Mouse (Mus musculus) heart, embryonic 10.5 days (tissue): ENCODE data around the gene 4930558K02Rik. TPM values are rescaled to one million over a fixed set of nuclear protein-coding genes. Genes with fewer than 3 reads are reported as not detected.

Experiments
- DNase-seq: peaks from one replicate; pipeline ENCODE4 v3.0.0-alpha.2; 2017; ENCODE audit warnings: low spot score
- H3K27ac ChIP-seq: fragments of 300-500 bp; sonication (generic); 2 replicates; pipeline ENCODE4 v1.5.1; 2016; ENCODE audit warnings: mild to moderate bottlenecking
- H3K27me3 ChIP-seq: fragments of 300-500 bp; sonication (generic); 2 replicates; pipeline ENCODE4 v1.6.1; 2016; ENCODE audit warnings: mild to moderate bottlenecking; ENCODE audit not compliant: poor library complexity, insufficient read depth, severe bottlenecking
- H3K36me3 ChIP-seq: fragments of 300-500 bp; sonication (generic); 2 replicates; pipeline ENCODE4 v1.6.1; 2016; ENCODE audit warnings: mild to moderate bottlenecking, moderate library complexity
- H3K4me1 ChIP-seq: fragments of 300-500 bp; sonication (generic); 2 replicates; pipeline ENCODE4 v1.6.1; 2016; ENCODE audit warnings: mild to moderate bottlenecking
- H3K4me3 ChIP-seq: fragments of 300-500 bp; sonication (generic); 2 replicates; pipeline ENCODE4 v1.5.1; 2016; ENCODE audit warnings: mild to moderate bottlenecking, moderate library complexity
- H3K9me3 ChIP-seq: fragments of 300-500 bp; sonication (generic); 2 replicates; pipeline ENCODE4 v1.6.1; 2016; ENCODE audit warnings: mild to moderate bottlenecking, moderate library complexity
- WGBS: fragments of 180-500 bp; shearing (Covaris S2); methylation state at CpG from one replicate; pipeline ENCODE4 v1.1.7; 2016; 5-methylcytosine and 5-hydroxymethylcytosine counted together
- polyA plus RNA-seq: library from polyadenylated mRNA; unstranded; fragments of >200 nt; fragmentation: Nextera tagmentation; extraction: Ambion mirVana; gene quantifications from 2 replicates; pipeline ENCODE4 v1.2.1, GENCODE M21; 2016

The 4930558K02Rik gene
- polyA plus RNA-seq, 1 experiment from 2014 or later = not detected

DNA sequence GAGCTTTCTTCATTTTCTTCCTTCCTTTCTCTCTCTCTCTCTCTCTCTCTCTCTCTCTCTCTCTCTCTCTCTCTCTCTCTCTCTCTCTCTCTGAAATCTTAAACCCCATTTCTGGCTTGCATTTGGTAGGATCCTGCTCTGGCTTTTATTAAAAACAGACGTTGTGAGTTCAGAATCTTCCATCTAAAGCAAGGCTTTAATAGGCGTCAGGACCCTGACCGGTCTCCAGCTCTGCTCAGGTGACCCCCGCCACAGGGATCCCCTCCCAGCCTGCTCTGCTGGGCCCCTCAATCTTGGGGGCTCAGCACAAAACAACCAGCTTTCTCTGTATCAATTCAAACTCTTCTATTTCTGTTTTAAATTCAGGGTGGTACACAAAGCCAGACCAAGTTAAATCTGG, 28.8 kb upstream of the 4930558K02Rik start:
- 65% methylated on average over 4 of the region's 4 CpGs for WGBS
- Histone ChIP-seq H3K27me3 (no peaks in the 10 kb centered on the region), H3K4me3 (no peak overlapping the region), H3K9me3 (no peaks in the 10 kb centered on the region), H3K4me1 (peaks cover 51% of the 10 kb centered on the region), H3K36me3 (no peaks in the 10 kb centered on the region), H3K27ac (peak overlapping the region; percentile 83)
- no peak for DNase-seq

DNA sequence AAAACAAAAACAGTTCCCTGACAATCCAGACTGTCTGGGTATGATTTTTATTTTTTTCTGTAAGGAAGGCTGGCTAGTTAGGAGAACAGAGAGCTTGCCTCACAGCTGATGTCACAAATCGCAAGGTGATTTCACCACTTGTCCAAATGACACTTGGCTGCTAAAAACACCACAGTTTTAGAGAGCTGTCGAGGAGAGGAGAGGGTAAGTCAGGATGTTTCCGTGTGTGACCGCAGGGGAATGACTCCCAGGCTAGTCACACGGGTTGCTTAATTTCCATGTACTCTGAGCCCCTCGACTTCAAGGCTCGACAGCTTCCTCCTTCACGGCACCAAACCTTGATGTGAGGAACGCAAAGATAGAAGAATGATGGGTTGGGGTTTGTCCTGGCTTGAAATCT, 26.7 kb upstream of the 4930558K02Rik start:
- H3K4me3 ChIP-seq = no peak overlapping the region
- no peaks in the 10 kb centered on the region for H3K27me3 ChIP-seq
- H3K27ac ChIP-seq = peak overlapping the region; percentile 67; the same call in 1 of the 2 replicates
- H3K36me3 ChIP-seq = no peaks in the 10 kb centered on the region
- no peak for DNase-seq
- no peaks in the 10 kb centered on the region for H3K9me3 ChIP-seq
- peaks cover 40% of the 10 kb centered on the region for H3K4me1 ChIP-seq
- 62% methylated on average over 9 of the region's 9 CpGs for WGBS

DNA sequence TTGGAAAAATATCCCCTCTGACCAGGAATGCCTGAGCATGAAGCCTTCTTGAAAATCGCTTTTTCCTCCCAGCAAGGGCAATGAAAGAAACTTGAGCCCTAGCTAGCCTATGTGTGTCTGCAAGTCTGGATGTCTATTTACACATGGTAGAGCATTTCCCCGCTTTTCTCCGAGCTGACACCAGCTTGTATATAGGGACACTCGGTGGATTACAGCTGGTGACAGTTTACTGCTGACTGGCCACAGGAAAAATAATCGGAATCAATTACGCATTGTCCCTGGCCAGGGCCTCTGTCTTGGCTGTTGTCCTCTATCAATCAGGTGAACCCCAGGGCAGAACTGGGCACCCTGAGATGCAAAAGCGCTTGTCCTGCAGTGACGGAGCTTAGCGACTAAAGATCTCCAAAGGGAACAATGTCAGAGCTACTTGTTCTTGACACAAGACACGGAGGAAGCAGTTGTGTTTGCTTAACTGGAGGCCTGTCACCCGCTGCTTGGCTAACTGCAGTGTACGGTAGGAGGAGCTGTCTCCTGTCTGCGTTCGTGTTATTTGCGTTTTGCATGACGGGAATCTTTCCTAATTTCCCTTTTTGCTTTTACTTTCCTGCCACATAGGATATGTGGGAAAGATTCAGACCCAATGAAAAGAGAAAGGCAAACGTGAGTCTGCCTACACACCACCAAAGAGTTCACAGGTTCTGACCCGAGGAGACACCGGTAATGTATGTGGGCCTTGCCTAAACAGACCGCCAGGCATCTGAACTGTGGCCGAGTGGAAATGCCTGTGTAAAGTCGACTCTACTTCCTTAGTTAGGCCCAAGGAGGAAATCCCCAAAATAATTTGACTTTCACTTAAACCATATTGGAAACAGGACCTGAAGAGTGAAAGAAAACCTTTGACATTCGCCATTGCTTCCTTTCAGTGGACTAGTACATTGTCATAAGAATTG, 25.7 kb upstream of the 4930558K02Rik start:
- Histone ChIP-seq H3K9me3 (no peaks in the 10 kb centered on the region), H3K27ac (peak overlapping the region; percentile 83), H3K4me3 (no peak overlapping the region), H3K36me3 (no peaks in the 10 kb centered on the region), H3K27me3 (no peaks in the 10 kb centered on the region), H3K4me1 (peaks cover 45% of the 10 kb centered on the region)
- 63% methylated on average over 23 of the region's 23 CpGs for WGBS
- DNase-seq = no peak

DNA sequence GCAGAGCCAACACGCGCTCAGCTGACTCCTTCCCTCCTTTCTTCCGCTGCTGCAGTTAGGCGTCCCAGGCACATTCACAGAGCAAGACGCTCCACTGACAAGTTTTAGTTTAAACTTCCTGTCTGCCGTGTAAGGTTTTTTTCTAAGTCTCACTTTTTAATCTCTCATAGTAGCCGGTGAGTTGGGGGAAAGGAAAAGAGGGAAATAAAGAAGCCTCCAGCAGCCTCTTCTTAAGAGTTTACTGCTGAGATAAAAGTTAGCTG, 25.0 kb upstream of the 4930558K02Rik start:
- Histone ChIP-seq H3K4me3 (no peak overlapping the region), H3K4me1 (peaks cover 47% of the 10 kb centered on the region), H3K27ac (peak overlapping the region; percentile 83), H3K36me3 (no peaks in the 10 kb centered on the region), H3K9me3 (no peaks in the 10 kb centered on the region), H3K27me3 (no peaks in the 10 kb centered on the region)
- WGBS = 38% methylated on average over 7 of the region's 7 CpGs
- no peak for DNase-seq

DNA sequence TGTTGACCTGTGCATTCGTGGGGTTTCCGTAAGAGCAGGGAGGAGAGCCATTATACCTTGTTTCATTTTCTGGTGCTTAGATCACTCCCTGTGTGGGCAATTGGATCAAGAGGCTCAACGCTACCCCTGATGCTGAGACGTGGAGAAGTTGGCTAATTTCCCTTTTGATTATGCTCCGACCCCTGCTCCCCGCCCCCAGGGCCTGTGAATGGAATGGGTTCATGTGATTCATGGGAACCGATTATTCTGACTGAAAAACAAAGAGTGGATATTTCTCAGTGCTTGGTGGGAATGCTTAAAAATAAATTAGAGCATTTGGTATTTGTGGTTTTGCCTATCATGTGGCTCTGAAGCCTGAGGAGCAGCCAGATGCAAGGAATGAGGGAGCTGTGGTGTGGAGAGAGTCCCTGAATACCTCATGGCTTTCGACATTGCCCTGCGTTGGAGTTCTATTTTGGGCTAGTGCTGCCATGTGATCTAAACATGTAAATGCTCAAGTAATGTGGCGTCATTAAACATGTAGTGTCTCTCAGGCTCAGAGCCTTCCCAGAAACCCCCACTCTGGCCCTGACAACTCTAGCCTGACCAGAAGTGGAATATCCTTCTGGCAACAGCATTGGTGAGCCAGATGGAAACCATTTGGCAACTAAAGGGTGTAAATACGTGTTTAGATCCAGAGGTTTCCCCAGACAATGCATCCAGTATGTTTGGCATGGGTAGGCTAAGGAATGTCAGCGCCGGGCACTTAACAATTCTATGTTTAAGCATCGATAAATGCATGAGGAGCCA, 24.5 kb upstream of the 4930558K02Rik start:
- no peaks in the 10 kb centered on the region for H3K9me3 ChIP-seq
- DNase-seq = no peak
- 62% methylated on average over 14 of the region's 14 CpGs for WGBS
- no peak overlapping the region for H3K4me3 ChIP-seq
- peak overlapping the region; percentile 83 for H3K27ac ChIP-seq
- H3K36me3 ChIP-seq = no peaks in the 10 kb centered on the region
- peaks cover 46% of the 10 kb centered on the region for H3K4me1 ChIP-seq
- no peaks in the 10 kb centered on the region for H3K27me3 ChIP-seq

DNA sequence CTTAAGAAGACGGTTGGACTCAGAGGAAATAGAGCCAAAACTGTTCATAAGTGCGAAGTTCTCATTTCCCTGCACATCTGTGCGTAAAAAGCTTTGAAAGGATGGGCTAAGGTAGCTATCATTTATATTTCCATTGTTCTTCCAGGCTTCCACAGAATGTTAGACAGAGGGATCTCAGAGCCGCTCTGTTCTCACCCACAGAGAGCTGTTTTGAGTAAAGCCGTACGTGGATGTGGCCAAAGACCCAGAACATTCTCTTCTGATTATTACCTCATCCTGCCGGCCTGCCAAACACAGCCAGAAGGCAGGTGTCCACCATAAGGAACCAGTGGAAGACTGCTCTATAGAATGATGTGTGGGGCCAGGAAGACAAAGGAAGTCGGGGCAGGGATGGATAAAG, 21.9 kb upstream of the 4930558K02Rik start:
- Histone ChIP-seq H3K36me3 (no peaks in the 10 kb centered on the region), H3K27ac (peak overlapping the region; percentile 22), H3K4me3 (no peak overlapping the region), H3K9me3 (no peaks in the 10 kb centered on the region), H3K27me3 (no peaks in the 10 kb centered on the region), H3K4me1 (peaks cover 40% of the 10 kb centered on the region)
- 87% methylated on average over 8 of the region's 8 CpGs for WGBS
- DNase-seq = no peak

DNA sequence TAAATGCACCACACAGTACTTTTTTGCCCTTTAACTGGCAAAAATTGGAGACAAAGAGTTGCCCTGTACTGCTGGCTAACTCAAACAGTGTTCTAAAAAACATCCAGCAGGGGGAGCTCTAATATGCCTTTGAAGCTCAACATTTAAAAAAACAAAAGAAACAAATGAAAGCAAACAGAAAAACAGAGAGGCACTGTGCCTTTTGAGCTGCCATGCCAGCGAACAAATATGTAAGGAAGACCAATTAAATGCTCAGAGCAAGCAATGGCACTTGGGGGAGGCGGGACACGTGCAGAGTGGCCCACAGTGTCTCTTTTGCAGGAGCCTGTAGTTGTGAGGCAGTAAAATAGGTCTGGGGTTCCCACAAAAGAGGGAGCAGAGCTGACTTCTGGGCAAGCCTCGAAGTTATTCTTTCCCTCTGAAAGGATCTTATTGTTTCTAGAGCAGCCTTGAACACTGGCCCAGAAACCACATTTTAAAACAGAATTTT, 20.5 kb upstream of the 4930558K02Rik start:
- 6% methylated on average over 4 of the region's 4 CpGs for WGBS
- Histone ChIP-seq H3K4me1 (peaks cover 36% of the 10 kb centered on the region), H3K4me3 (peak overlapping the region; percentile 29; the same call in 1 of the 2 replicates), H3K9me3 (no peaks in the 10 kb centered on the region), H3K27ac (peak overlapping the region; percentile 84), H3K27me3 (no peaks in the 10 kb centered on the region), H3K36me3 (no peaks in the 10 kb centered on the region)
- no peak for DNase-seq

DNA sequence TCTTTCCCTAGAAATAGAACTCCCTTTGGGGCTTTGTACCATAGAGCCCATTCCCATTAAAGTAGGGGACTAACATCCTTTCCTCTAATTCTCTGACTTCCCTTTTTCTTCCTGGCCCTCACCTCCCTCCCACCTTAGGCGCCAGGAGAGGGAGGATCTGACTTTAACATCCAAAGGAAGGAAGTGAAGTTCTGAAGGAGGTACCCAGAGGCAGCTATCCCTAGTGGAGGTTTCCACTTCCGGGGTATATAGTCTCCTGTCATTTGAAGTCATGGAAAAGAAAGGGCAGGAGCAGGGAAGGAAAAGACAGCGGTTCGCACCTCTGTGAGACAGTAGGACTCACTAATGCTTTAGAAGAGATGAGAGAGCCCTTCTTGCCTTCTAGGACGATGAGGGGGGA, 19.9 kb upstream of the 4930558K02Rik start:
- no peak overlapping the region for H3K4me3 ChIP-seq
- H3K4me1 ChIP-seq = peaks cover 30% of the 10 kb centered on the region
- WGBS = 39% methylated on average over 5 of the region's 5 CpGs
- peak overlapping the region; percentile 84 for H3K27ac ChIP-seq
- H3K27me3 ChIP-seq = no peaks in the 10 kb centered on the region
- DNase-seq = no peak
- no peaks in the 10 kb centered on the region for H3K36me3 ChIP-seq
- no peaks in the 10 kb centered on the region for H3K9me3 ChIP-seq

DNA sequence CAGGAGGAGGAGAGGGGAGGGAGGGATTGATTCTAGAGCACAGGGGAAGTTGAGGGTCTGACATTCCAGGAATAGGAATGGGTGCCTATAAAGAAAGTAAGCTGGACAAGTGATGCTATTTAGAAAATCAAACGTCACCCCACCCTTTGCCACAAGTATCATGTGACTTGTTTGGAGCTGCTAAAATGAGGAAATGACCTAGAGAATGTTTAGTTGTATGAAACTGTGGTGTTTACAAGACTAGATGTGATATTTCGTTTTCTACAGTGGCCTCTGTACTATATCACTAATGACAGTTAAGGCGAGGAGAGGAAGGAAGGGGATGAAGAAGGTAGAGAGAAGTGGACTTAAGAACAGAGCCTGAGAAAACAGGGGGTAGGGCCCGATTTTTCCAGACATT, 19.3 kb upstream of the 4930558K02Rik start:
- 51% methylated on average over 4 of the region's 4 CpGs for WGBS
- H3K4me1 ChIP-seq = peaks cover 24% of the 10 kb centered on the region
- no peak overlapping the region for H3K4me3 ChIP-seq
- no peaks in the 10 kb centered on the region for H3K36me3 ChIP-seq
- H3K9me3 ChIP-seq = no peaks in the 10 kb centered on the region
- 0 out of 2 replicates have a peak overlapping the region, but pooled peaks have one; percentile 84 for H3K27ac ChIP-seq
- DNase-seq = no peak
- H3K27me3 ChIP-seq = no peaks in the 10 kb centered on the region

DNA sequence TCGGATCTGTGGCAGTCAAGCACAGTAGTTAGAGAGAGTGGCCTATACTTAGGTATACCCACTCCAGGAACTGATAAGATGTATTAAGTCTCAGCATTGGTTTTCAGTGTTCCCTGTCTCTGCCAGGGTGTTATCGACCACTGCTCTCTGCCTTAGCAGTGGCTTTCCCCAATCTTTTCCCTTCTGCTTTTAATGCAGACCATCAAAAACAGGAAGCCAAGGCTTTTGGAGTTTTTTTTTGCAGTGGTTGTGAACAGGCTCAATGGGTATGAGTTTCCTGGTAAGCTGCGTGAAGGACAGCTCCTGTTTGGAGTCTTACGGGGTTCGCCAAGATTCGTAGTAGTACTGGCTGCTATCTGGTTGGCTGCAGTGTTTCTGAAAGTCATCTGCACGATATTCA, 13.0 kb upstream of the 4930558K02Rik start:
- no peak for DNase-seq
- H3K4me1 ChIP-seq = peaks cover 8% of the 10 kb centered on the region; the same call in 1 of the 2 replicates
- no peaks in the 10 kb centered on the region for H3K9me3 ChIP-seq
- no peak overlapping the region for H3K27ac ChIP-seq
- H3K36me3 ChIP-seq = no peaks in the 10 kb centered on the region
- H3K27me3 ChIP-seq = no peaks in the 10 kb centered on the region
- WGBS = 78% methylated on average over 7 of the region's 7 CpGs
- no peak overlapping the region for H3K4me3 ChIP-seq

DNA sequence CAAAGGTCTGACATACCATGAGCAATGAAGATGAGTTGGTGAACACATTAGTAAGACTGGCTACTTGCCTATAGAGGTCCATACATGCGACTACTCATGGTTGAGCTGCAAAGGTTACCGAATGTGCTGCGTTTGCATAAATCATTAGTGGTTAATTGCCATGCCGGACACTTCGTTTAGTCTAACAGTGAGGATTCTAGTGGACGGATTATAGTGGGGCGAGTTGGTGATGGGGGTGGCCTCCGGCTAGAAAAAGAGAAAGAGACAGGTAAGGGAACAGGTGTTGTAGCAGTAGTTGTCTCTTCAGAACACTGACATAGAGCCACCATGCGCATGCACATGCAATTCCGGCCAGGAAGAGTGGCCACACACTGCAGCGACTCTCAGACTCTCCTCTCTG, 12.4 kb upstream of the 4930558K02Rik start:
- 92% methylated on average over 11 of the region's 11 CpGs for WGBS
- no peak for DNase-seq
- Histone ChIP-seq H3K27ac (no peak overlapping the region), H3K36me3 (no peaks in the 10 kb centered on the region), H3K27me3 (no peaks in the 10 kb centered on the region), H3K4me1 (peaks cover 6% of the 10 kb centered on the region; the same call in 1 of the 2 replicates), H3K4me3 (no peak overlapping the region), H3K9me3 (no peaks in the 10 kb centered on the region)

DNA sequence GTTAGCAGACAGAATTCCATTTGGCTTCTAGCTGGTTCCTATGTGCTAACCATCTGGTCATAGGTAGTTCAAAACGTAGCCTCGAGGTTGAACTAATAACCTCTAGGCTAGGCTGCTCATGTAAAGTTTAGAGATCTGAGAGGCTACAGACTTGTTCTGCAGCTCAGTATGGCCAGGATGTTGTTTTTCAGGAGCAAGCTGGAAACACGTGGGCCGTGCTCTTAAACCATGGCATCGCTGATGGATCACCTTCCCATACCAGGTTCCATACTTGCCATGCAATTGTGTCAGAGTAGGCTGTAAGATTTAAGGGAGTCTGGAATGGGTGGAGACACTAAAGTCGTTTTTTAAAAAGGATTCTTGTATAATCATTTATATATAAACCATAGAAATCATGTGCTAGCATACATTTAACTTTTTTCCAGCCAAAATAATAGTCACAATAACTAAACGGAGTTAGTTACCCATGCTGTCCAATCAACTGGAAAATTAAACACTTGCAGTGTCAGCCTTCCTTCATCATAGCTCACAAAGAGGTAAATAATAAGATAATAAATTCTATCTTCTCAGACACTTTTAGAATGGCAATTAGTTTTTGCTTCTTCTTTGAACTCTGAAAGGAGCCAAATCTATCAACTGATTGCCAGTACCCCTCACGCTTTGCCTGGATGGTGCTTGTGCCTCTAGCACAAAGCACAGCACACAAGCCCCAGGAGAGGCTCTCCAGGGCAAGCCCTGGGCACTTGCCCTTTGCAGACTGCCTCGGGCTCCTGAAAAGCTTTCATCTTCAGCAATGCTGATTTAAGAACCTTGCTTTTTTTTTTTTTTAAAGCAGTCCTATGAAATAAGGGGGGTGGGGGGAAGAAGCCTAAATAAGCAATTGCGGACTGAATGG, 11.5 kb upstream of the 4930558K02Rik start:
- H3K27ac ChIP-seq = no peak overlapping the region
- WGBS = 77% methylated on average over 10 of the region's 10 CpGs
- H3K36me3 ChIP-seq = no peaks in the 10 kb centered on the region
- no peaks in the 10 kb centered on the region for H3K9me3 ChIP-seq
- no peak for DNase-seq
- H3K4me3 ChIP-seq = no peak overlapping the region
- no peaks in the 10 kb centered on the region for H3K4me1 ChIP-seq
- H3K27me3 ChIP-seq = no peaks in the 10 kb centered on the region
